Mouse (Mus musculus) thymus, adult 2 months (tissue): ENCODE results near the gene Gm20388. TPM values are rescaled to one million over a fixed set of nuclear protein-coding genes. Genes with fewer than 3 reads are reported as not detected.
A peak's percentile ranks its signal among the peaks of the same experiment; 100 is the strongest.

ENCODE experiments used
- DNase-seq: peaks from one replicate; pipeline ENCODE4 v3.0.0; 2021
- H3K27ac ChIP-seq: fragments of 200-500 bp; 2 replicates; pipeline ENCODE4 v1.5.1; 2012; ENCODE audit warnings: low read length, control low read depth; ENCODE audit not compliant: control insufficient read depth, insufficient read depth
- H3K27me3 ChIP-seq: fragments of 200-500 bp; 2 replicates; pipeline ENCODE4 v1.6.1; 2012; ENCODE audit warnings: mild to moderate bottlenecking, low read length, moderate library complexity, mixed read lengths; ENCODE audit not compliant: control insufficient read depth, insufficient read depth
- H3K36me3 ChIP-seq: fragments of 200-500 bp; 2 replicates; pipeline ENCODE4 v1.6.1; 2012; ENCODE audit warnings: mild to moderate bottlenecking, low read length, moderate library complexity; ENCODE audit not compliant: control insufficient read depth, insufficient read depth
- H3K4me1 ChIP-seq: fragments of 200-500 bp; replicated peaks from 2 replicates; pipeline ENCODE4 v1.6.1; 2012; ENCODE audit warnings: low read length; ENCODE audit not compliant: control insufficient read depth, insufficient read depth
- H3K4me3 ChIP-seq: fragments of 200-500 bp; 2 replicates; pipeline ENCODE4 v1.5.1; 2012; ENCODE audit warnings: mild to moderate bottlenecking, low read length, control low read depth, moderate library complexity; ENCODE audit not compliant: control insufficient read depth, insufficient read depth
- CTCF ChIP-seq: fragments of 200-500 bp; IDR thresholded peaks from 2 replicates; pipeline ENCODE4 v1.5.1; 2012; ENCODE audit warnings: mild to moderate bottlenecking, control low read depth, low read length, moderate library complexity, borderline replicate concordance; ENCODE audit not compliant: control insufficient read depth, poor library complexity, insufficient read depth; ENCODE audit errors: extremely low read depth
- POLR2A ChIP-seq: fragments of 200-500 bp; IDR thresholded peaks from 2 replicates; pipeline ENCODE4 v1.6.1; 2012; ENCODE audit warnings: mild to moderate bottlenecking, low read length, control low read depth, moderate library complexity; ENCODE audit not compliant: control insufficient read depth, poor library complexity, insufficient read depth; ENCODE audit errors: extremely low read depth
- WGBS: fragments of 180-500 bp; shearing (Covaris S2); methylation state at CpG from one replicate; pipeline ENCODE4 v1.1.7; 2018; 5-methylcytosine and 5-hydroxymethylcytosine counted together
- polyA plus RNA-seq: library from polyadenylated mRNA; depleted of rRNA; stranded (reverse); fragments of >200 nt; gene quantifications from 2 replicates; pipeline ENCODE4 v1.2.3, GENCODE M21; 2012

The Gm20388 gene
- polyA plus RNA-seq, 1 experiment: 103 TPM

DNA sequence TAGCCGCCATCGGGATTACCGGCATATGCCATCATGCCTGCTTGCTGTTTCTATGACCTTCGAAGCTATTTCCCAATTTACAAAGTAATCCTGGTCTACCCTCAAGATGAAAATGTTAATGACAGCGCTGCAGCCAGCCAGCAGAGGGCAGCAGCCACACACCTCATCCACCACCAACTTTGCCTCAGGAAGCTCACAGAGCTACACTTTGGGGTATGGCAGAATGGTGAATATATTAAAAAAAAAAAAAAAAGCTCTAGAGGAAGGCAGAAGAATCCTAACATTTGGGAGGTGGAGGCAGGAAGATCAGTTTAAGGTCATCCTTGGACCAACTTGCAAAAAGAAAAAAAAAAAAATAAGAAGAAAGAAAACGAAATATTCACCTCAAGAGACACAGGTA is 1939.4 kb downstream of the Gm20388 start:
- H3K4me1 ChIP-seq: peaks cover 16% of the 10 kb centered on the region
- H3K27me3 ChIP-seq: no peaks in the 10 kb centered on the region
- WGBS: 12% methylated on average over 6 of the region's 6 CpGs
- no peak overlapping the region for H3K4me3 ChIP-seq
- TF ChIP-seq CTCF: peak; percentile 91
- TF ChIP-seq POLR2A: no peak
- peak; percentile 74 for DNase-seq
- H3K36me3 ChIP-seq: no peaks in the 10 kb centered on the region
- H3K27ac ChIP-seq: no peak overlapping the region

DNA sequence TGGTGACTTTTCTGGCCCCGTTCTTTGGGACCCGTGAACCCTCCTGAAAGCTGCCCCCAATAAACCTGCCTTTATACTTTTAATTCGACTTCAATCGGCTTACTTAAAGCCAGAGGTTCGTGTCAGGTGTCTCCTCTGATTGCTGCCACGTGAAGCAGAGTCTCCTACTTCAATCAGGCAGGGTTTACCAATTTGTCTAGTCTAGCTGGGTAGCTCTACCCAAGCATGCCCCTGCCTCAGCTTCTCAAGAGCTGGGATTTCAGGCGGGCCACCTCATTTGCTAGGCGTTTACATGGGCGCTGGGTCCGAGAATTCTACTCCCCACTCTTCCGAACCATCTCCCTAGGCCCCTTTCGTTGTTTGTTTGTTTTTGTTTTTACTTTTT is 1939.8 kb downstream of the Gm20388 start:
- H3K4me1 ChIP-seq: peaks cover 16% of the 10 kb centered on the region
- H3K36me3 ChIP-seq: no peaks in the 10 kb centered on the region
- DNase-seq: no peak
- TF ChIP-seq CTCF (no peak), POLR2A (no peak)
- H3K4me3 ChIP-seq: no peak overlapping the region; the same call in 1 of the 2 replicates
- peak overlapping the region; percentile 11; the same call in 1 of the 2 replicates for H3K27ac ChIP-seq
- WGBS: 52% methylated on average over 12 of the region's 12 CpGs
- H3K27me3 ChIP-seq: no peaks in the 10 kb centered on the region

DNA sequence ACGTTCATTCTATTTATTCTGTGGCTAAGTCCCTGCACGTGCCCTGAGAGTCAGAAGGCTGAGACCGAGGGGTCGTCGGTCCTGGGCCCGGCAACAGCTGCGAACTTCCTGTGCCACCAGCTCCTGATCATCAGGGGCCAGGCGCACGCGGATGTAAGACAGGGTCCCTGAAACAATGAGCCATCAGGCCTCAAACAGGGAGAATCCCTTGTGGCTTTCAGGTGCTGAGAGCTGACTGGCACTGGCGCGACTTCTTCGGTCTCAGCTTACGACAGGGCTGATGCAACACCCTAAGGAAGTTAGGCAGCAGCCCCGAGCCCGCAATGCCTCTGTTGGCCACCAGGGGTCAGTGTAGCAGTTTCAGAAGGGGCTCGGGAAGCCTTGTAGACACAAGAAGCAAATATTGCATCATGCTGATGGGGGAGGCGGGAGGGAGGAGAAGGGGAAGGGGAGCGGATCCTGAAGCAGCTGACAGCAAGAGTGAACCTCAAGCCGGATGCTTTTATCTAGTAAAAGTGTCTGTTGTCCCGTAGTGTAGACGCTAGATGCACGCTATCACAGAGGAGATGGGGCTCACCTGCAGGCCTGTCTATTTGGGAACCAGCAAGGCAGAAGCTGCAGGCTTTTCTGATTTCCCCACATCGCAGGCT is 1940.3 kb downstream of the Gm20388 start:
- peak overlapping the region; percentile 31 for H3K4me3 ChIP-seq
- DNase-seq: peak; percentile 98
- no peaks in the 10 kb centered on the region for H3K36me3 ChIP-seq
- H3K27ac ChIP-seq: peak overlapping the region; percentile 11; the same call in 1 of the 2 replicates
- WGBS: 5% methylated on average over 24 of the region's 24 CpGs
- TF ChIP-seq CTCF (peak; percentile 100), POLR2A (no peak)
- peaks cover 16% of the 10 kb centered on the region for H3K4me1 ChIP-seq
- no peaks in the 10 kb centered on the region for H3K27me3 ChIP-seq

DNA sequence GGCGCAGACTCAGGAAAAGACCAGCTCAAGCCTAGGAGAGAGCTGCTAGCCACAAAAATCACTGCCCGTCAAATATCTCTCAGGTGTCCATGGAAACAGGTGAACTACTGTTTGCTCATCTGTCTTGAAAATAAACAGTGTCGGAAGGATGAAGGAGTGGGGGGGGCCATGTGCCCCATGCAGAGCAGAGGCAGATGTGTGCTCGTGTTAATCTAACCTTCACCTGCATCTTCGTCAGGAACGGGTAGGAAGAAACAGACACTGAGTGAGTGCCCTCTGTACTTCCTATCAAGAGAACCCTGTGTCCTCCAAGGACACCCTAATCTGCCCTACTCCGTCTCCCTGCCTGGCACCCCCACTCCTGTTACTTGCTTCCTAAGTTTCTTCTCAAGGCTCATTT is 1941.1 kb downstream of the Gm20388 start:
- Histone ChIP-seq H3K4me1 (peaks cover 16% of the 10 kb centered on the region), H3K36me3 (no peaks in the 10 kb centered on the region), H3K27ac (no peak overlapping the region), H3K27me3 (no peaks in the 10 kb centered on the region), H3K4me3 (no peak overlapping the region)
- TF ChIP-seq CTCF: no peak
- no peak for TF ChIP-seq POLR2A
- 80% methylated on average over 7 of the region's 7 CpGs for WGBS
- no peak for DNase-seq

DNA sequence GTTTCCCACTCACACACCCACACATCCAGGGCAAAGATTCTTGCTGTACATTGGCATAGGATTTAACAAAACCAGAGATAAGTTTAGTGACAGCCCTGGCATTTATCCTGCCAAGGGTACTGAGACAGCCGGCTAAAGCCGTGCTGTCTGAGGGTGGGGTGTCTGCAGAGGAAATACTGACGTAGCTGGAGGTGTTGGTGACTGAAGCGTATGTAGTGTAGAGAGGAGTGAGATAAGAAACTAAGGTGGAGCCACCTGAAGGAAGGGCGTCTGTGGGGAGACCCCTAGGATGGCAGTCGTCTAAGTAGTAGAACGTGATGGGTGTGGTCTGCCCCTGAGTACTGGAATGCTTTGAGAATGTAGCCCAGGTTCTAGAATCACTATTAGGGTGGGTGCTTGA is 1941.8 kb downstream of the Gm20388 start:
- H3K4me3 ChIP-seq: no peak overlapping the region
- DNase-seq: no peak
- no peaks in the 10 kb centered on the region for H3K27me3 ChIP-seq
- H3K36me3 ChIP-seq: no peaks in the 10 kb centered on the region
- no peak for TF ChIP-seq CTCF
- TF ChIP-seq POLR2A: no peak
- H3K27ac ChIP-seq: no peak overlapping the region
- peaks cover 16% of the 10 kb centered on the region for H3K4me1 ChIP-seq
- WGBS: 59% methylated on average over 7 of the region's 7 CpGs

DNA sequence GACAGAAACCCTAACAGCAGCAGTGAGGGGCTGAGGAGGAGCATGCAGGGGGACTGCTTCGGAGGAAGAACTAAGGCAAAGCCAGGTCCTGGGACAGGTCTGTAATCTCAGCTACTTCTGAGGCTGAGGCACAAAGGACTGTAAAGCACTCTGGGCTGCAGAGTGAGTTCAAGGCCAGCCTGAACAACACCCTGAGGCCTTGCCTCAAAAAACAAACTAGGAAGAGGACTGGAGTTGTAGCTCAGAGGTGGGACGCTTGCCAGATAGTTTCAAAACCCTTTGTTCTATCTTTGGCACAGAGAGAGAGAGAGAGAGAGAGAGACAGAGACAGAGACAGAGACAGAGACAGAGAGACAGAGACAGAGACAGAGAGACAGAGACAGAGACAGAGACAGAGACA is 1942.9 kb downstream of the Gm20388 start:
- H3K27me3 ChIP-seq: no peaks in the 10 kb centered on the region
- no peak for TF ChIP-seq POLR2A
- TF ChIP-seq CTCF: no peak
- H3K36me3 ChIP-seq: no peaks in the 10 kb centered on the region
- no peak overlapping the region for H3K27ac ChIP-seq
- H3K4me3 ChIP-seq: no peak overlapping the region
- WGBS: 91% methylated on average over 2 of the region's 2 CpGs
- H3K4me1 ChIP-seq: peaks cover 16% of the 10 kb centered on the region
- no peak for DNase-seq

DNA sequence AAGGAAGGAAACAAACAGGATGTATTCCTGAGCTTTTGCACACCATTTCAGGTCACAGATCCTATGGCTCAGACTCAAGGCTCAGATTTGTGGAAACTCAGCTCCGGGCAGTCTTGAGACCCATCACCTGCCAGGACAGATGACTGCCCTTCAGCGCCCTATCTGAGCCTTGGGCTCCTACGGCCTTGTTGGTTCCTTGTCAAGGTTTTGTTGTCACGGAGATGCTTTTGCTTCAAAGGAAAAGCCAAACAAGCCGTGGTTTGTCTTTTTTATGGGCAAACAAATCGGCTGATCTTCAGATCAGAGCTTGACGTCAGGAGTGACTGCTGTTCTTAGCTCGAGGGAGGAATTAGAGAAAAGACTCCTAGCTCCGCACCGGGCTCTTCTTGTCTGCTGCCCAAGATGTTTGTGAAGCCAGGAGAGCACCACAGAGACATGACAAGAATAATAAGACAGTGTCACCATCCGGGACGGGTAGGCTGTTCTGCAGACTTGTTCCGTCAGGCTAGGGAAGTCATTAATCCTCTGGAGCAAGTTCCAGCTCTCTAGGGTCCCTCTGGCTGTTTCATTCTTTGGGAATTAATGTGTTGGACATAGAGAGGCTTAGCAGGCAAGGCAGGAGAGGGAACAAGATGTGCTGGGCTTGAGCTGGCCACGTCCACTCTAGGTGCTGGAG is 1945.6 kb downstream of the Gm20388 start:
- no peaks in the 10 kb centered on the region for H3K36me3 ChIP-seq
- WGBS: 87% methylated on average over 14 of the region's 14 CpGs
- DNase-seq: no peak

More for the DNA sequence above, 1945.6 kb downstream of the Gm20388 start:
- no peak overlapping the region for H3K27ac ChIP-seq
- TF ChIP-seq POLR2A (no peak), CTCF (no peak)
- H3K27me3 ChIP-seq: no peaks in the 10 kb centered on the region
- H3K4me1 ChIP-seq: peaks cover 7% of the 10 kb centered on the region
- no peak overlapping the region for H3K4me3 ChIP-seq
